Mouse (Mus musculus) E14TG2a.4 (cell line): ENCODE results near the gene Lman2l.
A peak's percentile ranks its signal among the peaks of the same experiment; 100 is the strongest.

Experiments
- H3K27me3 ChIP-seq: 2 replicates; pipeline ENCODE4 v1.6.1; 2014; ENCODE audit warnings: low read length, control low read depth; ENCODE audit not compliant: insufficient read depth
- H3K36me3 ChIP-seq: 2 replicates; pipeline ENCODE4 v1.6.1; 2014; ENCODE audit warnings: low read length, control low read depth; ENCODE audit not compliant: insufficient read depth
- H3K4me1 ChIP-seq: replicated peaks from 2 replicates; pipeline ENCODE4 v1.6.1; 2014; ENCODE audit warnings: low read depth, low read length, control low read depth
- H3K4me3 ChIP-seq: replicated peaks from 2 replicates; pipeline ENCODE4 v1.5.1; 2014; ENCODE audit warnings: mild to moderate bottlenecking, low read length
- H3K9me3 ChIP-seq: 2 replicates; pipeline ENCODE4 v1.6.1; 2014; ENCODE audit warnings: low read length, control low read depth
- CTCF ChIP-seq: conservative IDR thresholded peaks from 2 replicates; pipeline ENCODE4 v1.5.1; 2014; ENCODE audit warnings: low read length
- NANOG ChIP-seq: IDR thresholded peaks from 2 replicates; pipeline ENCODE4 v1.6.1; 2014; ENCODE audit warnings: borderline replicate concordance, low read length, mixed read lengths
- POU5F1 ChIP-seq: IDR thresholded peaks from 2 replicates; pipeline ENCODE4 v1.6.1; 2014; ENCODE audit warnings: low read length, borderline replicate concordance

Gene Lman2l

DNA sequence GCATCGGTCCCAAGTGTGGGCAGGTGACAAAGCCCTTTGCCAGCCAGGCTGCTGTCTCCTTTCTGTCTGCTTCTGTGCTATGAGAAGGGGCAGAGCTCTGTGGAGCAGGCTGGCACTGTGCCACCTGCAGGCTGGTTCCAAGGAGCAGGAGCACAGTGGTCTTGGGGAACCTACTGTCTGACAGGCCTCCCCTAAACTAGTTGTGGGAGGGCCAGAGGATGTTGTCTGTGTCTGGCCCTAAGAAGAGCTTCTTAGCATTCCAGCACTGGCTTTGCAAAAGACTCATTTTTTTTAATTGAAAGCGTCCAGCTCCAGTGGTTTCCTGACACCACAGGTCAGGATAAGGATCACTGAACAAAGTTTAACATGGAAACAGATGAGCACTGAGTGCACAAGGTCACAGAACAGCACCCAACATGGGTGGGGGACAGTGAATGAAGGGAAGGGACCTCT, 33.3 kb upstream of the Lman2l start:
- Histone ChIP-seq H3K36me3 (no peaks in the 10 kb centered on the region), H3K4me3 (no peak overlapping the region), H3K9me3 (no peaks in the 10 kb centered on the region), H3K4me1 (0 out of 2 replicates have a peak, but pooled peaks cover 2% of the 10 kb centered on the region), H3K27me3 (peaks cover 16% of the 10 kb centered on the region)
- TF ChIP-seq NANOG (no peak), POU5F1 (no peak), CTCF (no peak)

DNA sequence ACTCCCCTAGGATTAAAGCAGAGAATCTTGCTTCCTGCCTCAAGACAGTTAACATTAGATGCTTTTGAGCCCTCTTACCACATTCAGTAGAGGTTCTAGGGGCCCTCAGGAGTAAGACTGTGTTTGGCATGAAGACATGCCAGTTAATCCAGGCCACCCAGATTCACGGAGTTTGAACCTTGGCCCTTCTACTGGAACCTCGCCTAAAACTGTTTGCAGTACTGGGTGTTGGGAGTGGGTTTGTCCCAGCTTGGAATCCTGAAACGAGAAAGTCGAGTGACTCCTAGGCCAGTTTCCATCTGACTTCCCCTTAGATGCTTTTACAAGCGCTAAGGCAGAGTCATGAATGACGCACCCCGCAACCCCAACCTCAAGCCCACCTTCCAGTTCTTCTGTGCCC, 31.4 kb upstream of the Lman2l start:
- TF ChIP-seq CTCF: no peak
- TF ChIP-seq NANOG: no peak
- no peak for TF ChIP-seq POU5F1

DNA sequence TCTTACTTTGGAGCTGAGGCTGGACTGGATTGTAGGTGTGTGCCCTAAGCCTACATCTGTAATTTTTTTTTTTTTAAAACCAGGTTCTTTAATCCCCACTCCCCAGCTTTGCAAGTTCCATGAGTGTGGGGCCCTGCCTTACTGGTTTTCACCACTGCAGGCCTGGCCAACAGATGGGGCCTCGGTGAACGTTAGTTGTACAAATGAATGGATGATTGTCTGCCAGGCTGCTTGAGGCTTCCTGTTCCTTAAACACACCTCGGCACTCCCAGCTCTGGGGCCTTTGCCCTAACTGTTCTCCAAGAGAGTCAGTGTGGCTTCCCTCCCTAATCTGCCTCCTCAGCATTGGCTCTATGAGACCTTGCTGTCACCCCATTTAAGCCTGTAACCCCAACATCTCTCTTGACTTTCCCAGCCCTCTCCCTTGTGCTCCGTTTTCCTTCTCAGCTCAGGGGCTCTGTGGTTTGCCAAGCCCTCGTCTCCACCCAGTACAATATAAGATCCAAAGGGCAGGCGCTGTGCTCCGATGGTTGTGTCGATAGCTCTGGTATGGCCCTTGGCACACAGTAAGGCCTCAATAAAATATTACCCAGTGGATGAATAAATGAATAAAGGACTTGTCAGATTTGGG, 30.5 kb upstream of the Lman2l start:
- H3K27me3 ChIP-seq: peaks cover 35% of the 10 kb centered on the region
- TF ChIP-seq POU5F1: no peak
- TF ChIP-seq NANOG: no peak
- no peak for TF ChIP-seq CTCF

More for the DNA sequence above, 31.4 kb upstream of the Lman2l start:
- H3K36me3 ChIP-seq: no peaks in the 10 kb centered on the region
- H3K4me1 ChIP-seq: peaks cover 7% of the 10 kb centered on the region
- H3K4me3 ChIP-seq: no peak overlapping the region
- no peaks in the 10 kb centered on the region for H3K9me3 ChIP-seq
- peaks cover 35% of the 10 kb centered on the region for H3K27me3 ChIP-seq

DNA sequence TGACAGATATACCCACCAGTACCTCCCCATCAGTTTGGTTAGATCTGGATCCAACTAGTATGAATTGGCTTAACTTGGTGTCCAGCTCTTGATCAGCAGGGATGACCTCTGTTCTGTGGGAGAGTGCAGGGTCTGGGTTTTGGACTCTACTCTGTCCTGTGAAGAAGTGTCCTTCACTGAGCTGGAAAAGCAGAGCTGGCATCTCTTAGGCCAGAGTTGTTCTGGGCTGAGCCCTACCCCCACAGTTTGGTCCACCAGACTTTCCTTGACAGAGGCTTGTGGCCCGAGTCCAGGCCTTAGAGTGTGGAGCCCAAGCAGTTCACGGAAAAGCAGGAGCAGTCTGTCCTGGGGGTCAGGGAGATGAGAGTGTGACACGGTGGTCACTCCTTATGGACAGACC, 29.6 kb upstream of the Lman2l start:
- Histone ChIP-seq H3K27me3 (peaks cover 43% of the 10 kb centered on the region), H3K4me3 (no peak overlapping the region), H3K4me1 (peaks cover 19% of the 10 kb centered on the region), H3K9me3 (no peaks in the 10 kb centered on the region), H3K36me3 (no peaks in the 10 kb centered on the region)
- no peak for TF ChIP-seq CTCF
- no peak for TF ChIP-seq POU5F1

More for the DNA sequence above, 30.5 kb upstream of the Lman2l start:
- Histone ChIP-seq H3K4me1 (peaks cover 12% of the 10 kb centered on the region), H3K36me3 (no peaks in the 10 kb centered on the region), H3K9me3 (no peaks in the 10 kb centered on the region), H3K4me3 (no peak overlapping the region)

DNA sequence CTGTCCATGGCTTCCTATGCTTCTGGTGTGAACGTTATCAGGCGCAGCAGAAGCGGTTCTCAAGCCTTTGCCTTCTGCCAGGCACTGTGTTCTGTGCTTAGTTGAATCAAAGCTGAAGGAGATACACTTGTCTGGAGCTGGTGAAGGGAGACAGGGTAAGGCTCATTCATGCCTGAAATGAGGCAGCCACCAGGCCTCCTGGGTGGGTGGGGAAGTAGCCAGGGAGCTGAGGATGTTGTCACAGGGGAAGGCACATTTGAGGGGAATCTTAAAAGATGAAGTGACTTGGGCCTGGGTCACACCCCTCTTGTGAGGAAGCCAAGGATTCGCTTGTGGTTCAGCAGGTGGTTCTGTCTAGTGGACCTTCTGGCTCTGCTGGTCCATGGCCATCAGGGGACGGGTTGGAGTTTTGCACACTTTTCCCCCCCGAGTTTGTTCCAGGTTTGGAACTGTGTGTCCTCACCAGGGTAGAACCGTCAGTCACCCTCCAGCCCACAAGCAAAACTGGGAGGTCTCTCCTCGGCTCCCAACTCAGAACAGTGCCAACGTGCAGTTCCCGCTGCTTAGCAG, 28.2 kb upstream of the Lman2l start:
- H3K4me1 ChIP-seq: peaks cover 19% of the 10 kb centered on the region
- no peaks in the 10 kb centered on the region for H3K36me3 ChIP-seq
- no peaks in the 10 kb centered on the region for H3K9me3 ChIP-seq
- H3K4me3 ChIP-seq: no peak overlapping the region
- peaks cover 55% of the 10 kb centered on the region for H3K27me3 ChIP-seq
- no peak for TF ChIP-seq NANOG
- TF ChIP-seq POU5F1: no peak
- TF ChIP-seq CTCF: no peak

DNA sequence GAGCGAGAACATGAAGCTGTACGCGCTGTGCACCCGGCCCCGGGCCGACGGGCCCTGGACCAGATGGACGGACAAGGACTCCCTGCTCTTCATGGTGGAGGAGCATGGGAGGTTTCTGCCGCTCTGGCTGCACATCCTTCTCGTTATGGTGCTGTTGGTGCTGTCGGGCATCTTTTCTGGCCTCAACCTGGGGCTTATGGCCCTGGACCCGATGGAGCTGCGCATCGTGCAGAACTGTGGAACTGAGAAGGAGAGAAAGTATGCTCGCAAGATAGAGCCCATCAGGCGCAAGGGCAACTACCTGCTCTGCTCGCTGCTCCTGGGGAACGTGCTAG, 27.0 kb upstream of the Lman2l start:
- TF ChIP-seq NANOG: no peak
- no peak for TF ChIP-seq CTCF
- TF ChIP-seq POU5F1: no peak
- Histone ChIP-seq H3K4me1 (peaks cover 29% of the 10 kb centered on the region), H3K9me3 (no peaks in the 10 kb centered on the region), H3K27me3 (peaks cover 56% of the 10 kb centered on the region), H3K4me3 (peak overlapping the region; percentile 84), H3K36me3 (no peaks in the 10 kb centered on the region)

DNA sequence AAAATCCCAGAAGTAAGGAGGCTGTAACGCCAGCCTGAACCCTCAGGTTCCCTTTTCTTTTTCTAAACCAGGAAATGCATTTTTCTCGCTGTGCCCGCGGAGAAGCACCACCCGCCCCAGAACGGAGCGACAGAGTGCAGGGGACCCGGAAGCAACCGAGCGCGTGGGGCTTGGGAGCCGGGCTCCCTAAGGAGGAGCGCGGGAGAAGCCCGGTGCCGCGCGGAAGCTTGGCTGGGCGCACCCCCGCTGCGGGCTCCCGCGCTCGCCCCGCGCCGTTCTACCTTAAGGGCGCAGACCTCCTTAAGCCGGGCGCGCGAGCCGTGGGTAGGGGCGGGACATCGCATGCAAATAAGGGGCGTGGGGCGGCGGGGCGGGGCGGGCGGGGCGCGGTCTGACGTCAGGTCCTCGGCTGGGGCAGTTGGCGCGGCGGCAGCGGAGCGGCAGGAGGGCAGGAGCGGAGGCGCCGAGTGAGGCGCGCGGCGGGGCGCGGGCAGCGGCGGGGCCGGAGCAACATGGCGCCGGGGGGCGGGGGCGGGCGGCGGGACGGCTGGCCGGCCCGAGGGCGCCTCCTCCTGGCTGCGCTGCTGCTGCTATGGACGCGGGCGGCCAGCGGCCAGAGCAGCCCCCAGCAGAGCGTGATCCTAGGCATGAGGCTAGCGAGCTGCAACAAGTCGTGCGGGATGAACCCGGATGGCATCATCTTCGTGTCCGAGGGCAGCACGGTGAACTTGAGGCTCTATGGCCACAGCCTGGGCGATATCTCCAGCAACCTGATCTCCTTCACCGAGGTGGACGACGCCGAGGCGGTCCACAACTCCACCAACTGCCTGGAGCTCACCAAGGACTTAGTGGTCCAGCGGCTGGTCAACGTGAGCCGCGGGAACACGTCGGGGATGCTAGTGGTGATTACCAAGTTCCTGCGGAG, 26.4 kb upstream of the Lman2l start, which contains the start of gene Cnnm4:
TSS of gene Cnnm4 (plus strand) at position 440 of the 925 bp plus-strand sequence.
- TF ChIP-seq POU5F1 (no peak), CTCF (no peak), NANOG (no peak)
- Histone ChIP-seq H3K4me3 (peak within 1 kb of the TSS; percentile 91), H3K36me3 (no peaks in the 10 kb centered on the region), H3K4me1 (peaks cover 30% of the 10 kb centered on the region), H3K9me3 (no peaks in the 10 kb centered on the region), H3K27me3 (peaks cover 56% of the 10 kb centered on the region)

DNA sequence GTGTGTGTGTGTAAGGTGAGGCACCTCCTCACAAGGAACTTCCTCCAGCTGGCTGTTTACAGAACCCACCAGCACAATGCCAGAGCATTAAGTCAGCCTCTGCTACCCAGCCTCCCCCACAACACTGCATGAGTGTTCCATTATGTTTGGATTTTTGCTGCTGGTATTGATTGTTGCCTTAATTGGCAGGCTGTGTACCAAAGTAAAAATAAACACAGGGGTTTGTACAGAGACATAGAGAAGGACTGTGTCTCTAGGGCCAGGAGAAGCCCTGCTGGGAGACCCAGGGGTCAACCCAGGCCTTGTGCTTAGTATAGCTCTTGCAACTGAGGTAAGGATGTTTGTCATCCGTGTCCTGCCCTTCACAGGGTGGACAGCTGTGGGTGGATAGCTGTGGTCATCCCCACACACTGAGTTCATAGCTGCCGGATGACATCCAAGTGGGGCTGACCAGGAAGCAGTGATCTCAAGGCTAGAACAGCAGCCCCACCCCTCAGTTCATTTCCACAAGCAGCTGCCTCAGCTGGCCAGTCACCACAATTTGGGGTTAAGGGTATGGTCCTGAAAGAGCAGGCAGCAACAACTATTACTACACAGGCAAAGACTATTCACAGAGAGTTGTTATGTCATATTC, 24.9 kb upstream of the Lman2l start:
- no peak overlapping the region for H3K4me3 ChIP-seq
- peaks cover 30% of the 10 kb centered on the region for H3K4me1 ChIP-seq
- no peak for TF ChIP-seq POU5F1
- TF ChIP-seq NANOG: no peak
- no peak for TF ChIP-seq CTCF
- H3K27me3 ChIP-seq: peaks cover 63% of the 10 kb centered on the region
- no peaks in the 10 kb centered on the region for H3K36me3 ChIP-seq
- H3K9me3 ChIP-seq: no peaks in the 10 kb centered on the region
